Mouse (Mus musculus): Measurements from ENCODE around the gene Cyld. TPM values are rescaled to one million over a fixed set of nuclear protein-coding genes. Genes with fewer than 3 reads are reported as not detected.
"Not testable (repeated sequence)": the region's sequence is repeated elsewhere in the genome, so short reads cannot be mapped to it uniquely, and the experiment has no call there.

The Cyld gene
- 10 to 100 TPM; 63.3 to 63.9 TPM for total RNA-seq (2021)

GRCm38 (mm10) chr8:88696721-88697641, at the start of gene Cyld:
Gene Cyld (plus strand): TSS chr8:88697028.
- intact Hi-C loops (cut with DNase I), result loop anchor here (2.0 kb wide), 1 partner anchor 68 kb away; no protein-coding TSS in a partner anchor
- peak; percentile 98 to 99 for DNase-seq (ENCODE audit: extremely low spot score in 1 of 2, low spot score in 2 of 2)

- DNase-seq (ENCODE audit: extremely low spot score in 1 of 2, low spot score in 2 of 2), result no peak
- intact Hi-C loops (cut with DNase I), result no loop called here
These were observed 48.5 kb upstream of the Cyld start for GRCm38 (mm10) chr8:88648322-88648721.

GRCm38 (mm10) chr8:88650016-88650708, 46.7 kb upstream of the Cyld start:
- intact Hi-C loops (cut with DNase I), result no loop called here
- no peak for DNase-seq (ENCODE audit: extremely low spot score in 1 of 2, low spot score in 2 of 2)

- DNase-seq (ENCODE audit: extremely low spot score in 1 of 2, low spot score in 2 of 2); intact Hi-C loops (cut with DNase I): not testable (repeated sequence)
These were observed 45.7 kb upstream of the Cyld start for GRCm38 (mm10) chr8:88651122-88651521.

GRCm38 (mm10) chr8:88655334-88655733, 41.5 kb upstream of the Cyld start:
- no peak for DNase-seq (ENCODE audit: extremely low spot score in 1 of 2, low spot score in 2 of 2)
- intact Hi-C loops (cut with DNase I), result no loop called here

- intact Hi-C loops (cut with DNase I), result no loop called here
- no peak for DNase-seq (ENCODE audit: extremely low spot score in 1 of 2, low spot score in 2 of 2)
These were observed 37.0 kb upstream of the Cyld start for GRCm38 (mm10) chr8:88659873-88660272.

- intact Hi-C loops (cut with DNase I), result no loop called here
These were observed 34.4 kb upstream of the Cyld start for GRCm38 (mm10) chr8:88662401-88662821.

GRCm38 (mm10) chr8:88664121-88664520, 32.7 kb upstream of the Cyld start:
- intact Hi-C loops (cut with DNase I), result no loop called here
- no peak for DNase-seq (ENCODE audit: extremely low spot score in 1 of 2, low spot score in 2 of 2)

More at GRCm38 (mm10) chr8:88662401-88662821, 34.4 kb upstream of the Cyld start:
- no peak for DNase-seq (ENCODE audit: extremely low spot score in 1 of 2, low spot score in 2 of 2)

- peak in 1 of 2 experiments; percentile 48 for DNase-seq (ENCODE audit: extremely low spot score in 1 of 2, low spot score in 2 of 2)
- intact Hi-C loops (cut with DNase I), result no loop called here
These were observed 31.9 kb upstream of the Cyld start for GRCm38 (mm10) chr8:88664947-88665346.

- intact Hi-C loops (cut with DNase I), result no loop called here
These were observed 30.4 kb upstream of the Cyld start for GRCm38 (mm10) chr8:88666435-88666834.

GRCm38 (mm10) chr8:88668400-88669086, 28.3 kb upstream of the Cyld start:
- peak in 1 of 2 experiments; percentile 70 for DNase-seq (ENCODE audit: extremely low spot score in 1 of 2, low spot score in 2 of 2)
- intact Hi-C loops (cut with DNase I), result no loop called here

More at GRCm38 (mm10) chr8:88666435-88666834, 30.4 kb upstream of the Cyld start:
- no peak for DNase-seq (ENCODE audit: extremely low spot score in 1 of 2, low spot score in 2 of 2)

- DNase-seq (ENCODE audit: extremely low spot score in 1 of 2, low spot score in 2 of 2), result no peak
- intact Hi-C loops (cut with DNase I), result no loop called here
These were observed 26.0 kb upstream of the Cyld start for GRCm38 (mm10) chr8:88670782-88671181.

- intact Hi-C loops (cut with DNase I), result no loop called here
- peak in 1 of 2 experiments; percentile 45 for DNase-seq (ENCODE audit: extremely low spot score in 1 of 2, low spot score in 2 of 2)
These were observed 25.3 kb upstream of the Cyld start for GRCm38 (mm10) chr8:88671575-88671974.

GRCm38 (mm10) chr8:88673859-88674258, 23.0 kb upstream of the Cyld start:
- DNase-seq (ENCODE audit: extremely low spot score in 1 of 2, low spot score in 2 of 2), result no peak
- intact Hi-C loops (cut with DNase I), result no loop called here

- no peak for DNase-seq (ENCODE audit: extremely low spot score in 1 of 2, low spot score in 2 of 2)
- intact Hi-C loops (cut with DNase I), result no loop called here
These were observed 21.3 kb upstream of the Cyld start for GRCm38 (mm10) chr8:88675372-88676165.

GRCm38 (mm10) chr8:88677071-88677470, 19.8 kb upstream of the Cyld start:
- intact Hi-C loops (cut with DNase I), result no loop called here
- no peak for DNase-seq (ENCODE audit: extremely low spot score in 1 of 2, low spot score in 2 of 2)

GRCm38 (mm10) chr8:88680566-88680965, 16.3 kb upstream of the Cyld start:
- no peak for DNase-seq (ENCODE audit: extremely low spot score in 1 of 2, low spot score in 2 of 2)
- intact Hi-C loops (cut with DNase I), result no loop called here

- no peak for DNase-seq (ENCODE audit: extremely low spot score in 1 of 2, low spot score in 2 of 2)
- intact Hi-C loops (cut with DNase I), result no loop called here
These were observed 15.8 kb upstream of the Cyld start for GRCm38 (mm10) chr8:88681046-88681445.

Data from left cerebral cortex, postnatal 10 days (tissue).